Mouse (Mus musculus) midbrain, postnatal 0 days (tissue): ENCODE results near the gene Rhoa. TPM values are rescaled to one million over a fixed set of nuclear protein-coding genes. Genes with fewer than 3 reads are reported as not detected.
"Not testable (repeated sequence)": the region's sequence is repeated elsewhere in the genome, so short reads cannot be mapped to it uniquely, and the experiment has no call there.

Experiments
- ATAC-seq: fragments of 200-750 bp; cut with Nextera tagmentation; 2 replicates; pipeline ENCODE4 v1.8.0; 2017; ENCODE audit warnings: moderate number of reproducible peaks, mild to moderate bottlenecking, moderate TSS enrichment, moderate library complexity; ENCODE audit not compliant: low FRiP score
- DNase-seq: peaks from one replicate; pipeline ENCODE4 v3.0.0-alpha.2; 2015; ENCODE audit warnings: low spot score
- H3K27ac ChIP-seq: fragments of 300-500 bp; sonication (generic); 2 replicates; pipeline ENCODE4 v1.5.1; 2014; ENCODE audit warnings: low read depth, mild to moderate bottlenecking, low read length, mixed read lengths
- H3K27me3 ChIP-seq: fragments of 300-500 bp; sonication (generic); 2 replicates; pipeline ENCODE4 v1.6.1; 2014; ENCODE audit warnings: low read length, control low read depth, mixed read lengths; ENCODE audit not compliant: insufficient read depth
- H3K36me3 ChIP-seq: fragments of 300-500 bp; sonication (generic); 2 replicates; pipeline ENCODE4 v1.6.1; 2014; ENCODE audit warnings: low read length, control low read depth, mixed read lengths; ENCODE audit not compliant: insufficient read depth
- H3K4me1 ChIP-seq: fragments of 300-500 bp; sonication (generic); 2 replicates; pipeline ENCODE4 v1.6.1; 2014; ENCODE audit warnings: mild to moderate bottlenecking, control low read depth, antibody characterized with exemption, low read length, mixed read lengths; ENCODE audit not compliant: insufficient read depth
- H3K4me2 ChIP-seq: fragments of 300-500 bp; sonication (generic); 2 replicates; pipeline ENCODE4 v1.6.1; 2014; ENCODE audit warnings: low read depth, mild to moderate bottlenecking, low read length, mixed read lengths; ENCODE audit not compliant: poor library complexity, severe bottlenecking
- H3K4me3 ChIP-seq: fragments of 300-500 bp; sonication (generic); 2 replicates; pipeline ENCODE4 v1.5.1; 2014; ENCODE audit warnings: low read depth, mild to moderate bottlenecking, low read length, moderate library complexity
- H3K9ac ChIP-seq: fragments of 300-500 bp; sonication (generic); replicated peaks from 2 replicates; pipeline ENCODE4 v1.6.1; 2014; ENCODE audit warnings: mild to moderate bottlenecking, low read length, moderate library complexity, mixed read lengths; ENCODE audit not compliant: poor library complexity, severe bottlenecking
- H3K9me3 ChIP-seq: fragments of 300-500 bp; sonication (generic); 2 replicates; pipeline ENCODE4 v1.6.1; 2016; ENCODE audit warnings: low read length, control low read depth
- CTCF ChIP-seq: IDR thresholded peaks from 2 replicates; pipeline ENCODE4 v1.5.1; 2016; ENCODE audit warnings: antibody characterized with exemption, mild to moderate bottlenecking
- WGBS: fragments of 180-500 bp; shearing (Covaris S2); extraction: QIAGEN DNeasy Blood & Tissue Kit; methylation state at CpG from one replicate; pipeline ENCODE4 v1.1.7; 2014; 5-methylcytosine and 5-hydroxymethylcytosine counted together
- polyA plus RNA-seq: library from polyadenylated mRNA; unstranded; fragments of >200 nt; fragmentation: Nextera tagmentation; extraction: Ambion mirVana; gene quantifications from 2 replicates; pipeline ENCODE4 v1.2.1, GENCODE M21; 2015
- total RNA-seq: library from RNA; depleted of rRNA; stranded (reverse); fragments of >200 nt; gene quantifications from 2 replicates; pipeline ENCODE4 v1.2.3, GENCODE M21; 2014

Gene Rhoa
- total and polyA plus RNA-seq, 2 experiments from 2014 or later = 120 to 252 TPM

DNA sequence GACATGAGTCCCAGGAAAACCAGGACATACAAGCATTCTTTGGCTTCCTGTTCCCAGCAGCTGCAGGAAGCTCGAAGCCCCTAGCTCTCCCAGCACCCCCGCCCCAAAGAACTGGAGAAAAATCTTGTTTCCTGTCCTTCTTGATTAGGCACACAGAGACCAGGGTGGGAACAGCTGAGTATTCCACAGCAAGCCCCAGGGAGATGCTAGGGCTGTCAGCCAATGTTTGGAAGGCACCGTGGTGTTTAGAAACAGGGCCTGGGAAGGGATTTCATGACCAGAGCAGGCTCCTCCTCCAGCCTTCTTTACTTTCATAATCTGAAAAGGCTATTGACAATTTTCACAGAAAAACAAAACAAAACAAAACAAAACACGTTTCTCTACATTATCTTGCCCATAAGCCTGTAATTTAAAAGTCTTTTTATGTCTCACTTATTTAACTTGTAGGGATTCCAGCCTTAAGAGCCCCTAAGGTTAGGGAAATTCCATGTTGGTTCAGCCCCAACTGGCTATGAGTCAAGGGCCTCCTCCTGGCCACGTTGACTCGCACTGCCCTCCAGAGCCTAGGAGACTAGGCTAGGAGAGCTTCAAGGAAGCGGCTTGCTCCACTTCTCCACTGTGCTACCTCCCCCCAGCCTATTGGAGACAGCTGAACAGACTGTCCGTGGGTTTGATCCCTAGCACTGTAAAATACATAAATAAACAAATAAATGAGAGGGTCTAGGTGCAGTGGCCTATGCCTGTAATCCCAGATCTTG lies 25.7 kb upstream of the Rhoa start:
- TF ChIP-seq CTCF = no peak
- Histone ChIP-seq H3K27me3 (no peaks in the 10 kb centered on the region), H3K9me3 (no peaks in the 10 kb centered on the region), H3K9ac (no peak overlapping the region), H3K4me1 (no peaks in the 10 kb centered on the region), H3K36me3 (no peaks in the 10 kb centered on the region), H3K4me2 (no peak overlapping the region), H3K4me3 (no peak overlapping the region), H3K27ac (0 out of 2 replicates have a peak overlapping the region, but pooled peaks have one; percentile 20)
- ATAC-seq = no peak
- DNase-seq = peak; percentile 66
- WGBS = 38% methylated on average over 8 of the region's 8 CpGs

GRCm38 (mm10) chr9:108284410-108284809 lies 21.5 kb upstream of the Rhoa start:
- ATAC-seq = peak; percentile 52; the same call in 1 of the 2 replicates
- no peak overlapping the region for H3K4me3 ChIP-seq
- H3K27ac ChIP-seq = no peak overlapping the region
- no peak overlapping the region for H3K4me2 ChIP-seq
- H3K36me3 ChIP-seq = no peaks in the 10 kb centered on the region
- no peak overlapping the region for H3K9ac ChIP-seq
- H3K27me3 ChIP-seq = no peaks in the 10 kb centered on the region
- peak; percentile 86 for DNase-seq
- WGBS = 12% methylated on average over 6 of the region's 6 CpGs
- no peaks in the 10 kb centered on the region for H3K9me3 ChIP-seq
- TF ChIP-seq CTCF = peak; percentile 92
- H3K4me1 ChIP-seq = no peaks in the 10 kb centered on the region

DNA sequence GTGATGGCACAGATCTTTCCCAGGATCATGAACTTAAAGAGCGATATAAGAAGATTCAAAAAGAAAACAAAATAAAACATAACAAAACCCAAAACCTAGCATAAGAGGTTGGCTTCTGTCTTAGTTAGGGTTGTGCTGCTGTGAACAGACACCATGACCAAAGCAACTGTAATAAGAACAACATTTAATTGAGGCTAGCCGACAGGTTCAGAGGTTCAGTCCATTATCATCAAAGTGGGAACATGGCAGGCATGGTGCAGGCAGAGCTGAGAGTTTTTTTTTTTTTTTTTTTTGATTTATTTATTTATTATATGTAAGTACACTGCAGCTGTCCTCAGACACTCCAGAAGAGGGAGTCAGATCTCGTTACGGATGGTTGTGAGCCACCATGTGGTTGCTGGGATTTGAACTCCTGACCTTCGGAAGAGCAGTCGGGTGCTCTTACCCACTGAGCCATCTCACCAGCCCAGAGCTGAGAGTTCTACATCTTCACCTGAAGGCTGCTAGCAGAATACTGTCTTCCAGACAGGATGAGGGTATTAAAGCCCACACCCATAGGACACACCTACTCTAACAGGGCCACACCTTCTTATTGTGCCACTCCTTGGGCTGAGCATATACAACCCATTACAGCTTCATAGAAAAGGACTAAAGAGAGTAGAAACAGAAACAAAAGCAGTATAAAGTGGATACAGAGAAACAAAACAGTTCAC lies 18.2 kb upstream of the Rhoa start:
- 95% methylated on average over 4 of the region's 6 CpGs for whole genome bisulfite sequencing
- not testable (repeated sequence) for H3K4me3 ChIP-seq, ATAC-seq, H3K9me3 ChIP-seq, H3K27me3 ChIP-seq, H3K9ac ChIP-seq, DNase-seq, H3K4me2 ChIP-seq, H3K4me1 ChIP-seq, H3K36me3 ChIP-seq, H3K27ac ChIP-seq

DNA sequence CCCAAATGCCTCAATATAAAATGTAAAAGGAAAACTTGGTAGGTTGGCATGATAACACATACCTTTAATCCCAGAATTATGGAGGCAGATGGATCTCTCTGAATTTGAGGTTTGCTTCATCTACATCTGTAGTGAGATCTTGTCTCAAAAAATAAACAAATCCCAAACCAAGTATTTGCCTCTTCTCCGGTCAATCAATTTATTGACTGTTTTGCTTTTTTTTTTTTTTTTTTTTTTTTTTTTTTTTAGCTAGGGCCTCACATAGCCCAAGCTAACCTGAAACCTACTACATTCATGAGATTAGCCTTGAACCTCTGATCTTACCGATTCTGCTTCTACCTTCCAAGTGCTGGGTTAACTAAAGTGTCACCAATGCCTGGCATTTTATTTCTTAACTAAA lies 16.6 kb upstream of the Rhoa start:
- DNase-seq (no peak), ATAC-seq (no peak)
- peaks cover 3% of the 10 kb centered on the region; the same call in 1 of the 2 replicates for H3K4me1 ChIP-seq
- H3K36me3 ChIP-seq = peaks cover 6% of the 10 kb centered on the region
- H3K9me3 ChIP-seq = no peaks in the 10 kb centered on the region
- H3K4me2 ChIP-seq = peak overlapping the region; percentile 49; the same call in 1 of the 2 replicates
- H3K9ac ChIP-seq = no peak overlapping the region
- peak overlapping the region; percentile 92; the same call in 1 of the 2 replicates for H3K27ac ChIP-seq
- no peak for TF ChIP-seq CTCF
- no peak overlapping the region for H3K4me3 ChIP-seq
- H3K27me3 ChIP-seq = no peaks in the 10 kb centered on the region
- 72% methylated on average over 2 of the region's 2 CpGs for WGBS

GRCm38 (mm10) chr9:108290016-108290750 lies 15.7 kb upstream of the Rhoa start, which contains the start of gene Nicn1:
TSS of gene Nicn1 (plus strand) at chr9:108290429.
- DNase-seq (peak; percentile 99), ATAC-seq (peak; percentile 96)
- H3K36me3 ChIP-seq = peaks cover 14% of the 10 kb centered on the region
- WGBS = under 1% methylated on average over 32 of the region's 32 CpGs
- peak within 1 kb of the TSS; percentile 92 for H3K27ac ChIP-seq
- no peaks in the 10 kb centered on the region for H3K9me3 ChIP-seq
- H3K4me1 ChIP-seq = peaks cover 3% of the 10 kb centered on the region; the same call in 1 of the 2 replicates
- peak within 1 kb of the TSS; percentile 71 for H3K9ac ChIP-seq
- peak within 1 kb of the TSS; percentile 62 for H3K4me2 ChIP-seq
- no peak for TF ChIP-seq CTCF
- H3K27me3 ChIP-seq = no peaks in the 10 kb centered on the region
- H3K4me3 ChIP-seq = peak within 1 kb of the TSS; percentile 54
